Mouse (Mus musculus) bone marrow macrophage, adult 2 months (primary cell): ENCODE data around the gene Nagk.

Source experiments
- CTCF ChIP-seq: IDR thresholded peaks from 2 replicates; pipeline ENCODE4 v1.5.1; 2012; ENCODE audit warnings: low read depth, mild to moderate bottlenecking, low read length, moderate library complexity
- POLR2A ChIP-seq: IDR thresholded peaks from 2 replicates; pipeline ENCODE4 v1.6.1; 2012; ENCODE audit warnings: mild to moderate bottlenecking, low read depth, low read length, borderline replicate concordance

- TF ChIP-seq CTCF (no peak), POLR2A (no peak)
Observed at GRCm38 (mm10) chr6:83788554-83788953, 6.2 kb upstream of the Nagk start.
